Mouse (Mus musculus) forebrain, embryonic 10.5 days (tissue): Measurements from ENCODE around the gene Nf1. TPM values are rescaled to one million over a fixed set of nuclear protein-coding genes. Genes with fewer than 3 reads are reported as not detected.

Experiments
- DNase-seq: peaks from one replicate; pipeline ENCODE4 v3.0.0-alpha.2; 2017; ENCODE audit warnings: low spot score; ENCODE audit errors: extremely low spot score
- H3K27ac ChIP-seq: fragments of 300-500 bp; sonication (generic); 2 replicates; pipeline ENCODE4 v1.5.1; 2016; ENCODE audit warnings: mild to moderate bottlenecking
- H3K27me3 ChIP-seq: fragments of 300-500 bp; sonication (generic); 2 replicates; pipeline ENCODE4 v1.6.1; 2016; ENCODE audit warnings: mild to moderate bottlenecking; ENCODE audit not compliant: poor library complexity, severe bottlenecking
- H3K36me3 ChIP-seq: fragments of 300-500 bp; sonication (generic); replicated peaks from 2 replicates; pipeline ENCODE4 v1.6.1; 2016; ENCODE audit warnings: mild to moderate bottlenecking, moderate library complexity
- H3K4me1 ChIP-seq: fragments of 300-500 bp; sonication (generic); 2 replicates; pipeline ENCODE4 v1.6.1; 2016
- H3K4me3 ChIP-seq: fragments of 300-500 bp; sonication (generic); 2 replicates; pipeline ENCODE4 v1.5.1; 2016; ENCODE audit warnings: mild to moderate bottlenecking, moderate library complexity
- H3K9me3 ChIP-seq: fragments of 300-500 bp; sonication (generic); 2 replicates; pipeline ENCODE4 v1.6.1; 2016; ENCODE audit warnings: mild to moderate bottlenecking, moderate library complexity
- WGBS: fragments of 180-500 bp; shearing (Covaris S2); methylation state at CpG from one replicate; pipeline ENCODE4 v1.1.7; 2016; 5-methylcytosine and 5-hydroxymethylcytosine counted together
- polyA plus RNA-seq: library from polyadenylated mRNA; unstranded; fragments of >200 nt; fragmentation: Nextera tagmentation; extraction: Ambion mirVana; gene quantifications from 2 replicates; pipeline ENCODE4 v1.2.1, GENCODE M21; 2016

Nf1 gene
- polyA plus RNA-seq, 1 experiment from 2014 or later, result 7.4 TPM

DNA sequence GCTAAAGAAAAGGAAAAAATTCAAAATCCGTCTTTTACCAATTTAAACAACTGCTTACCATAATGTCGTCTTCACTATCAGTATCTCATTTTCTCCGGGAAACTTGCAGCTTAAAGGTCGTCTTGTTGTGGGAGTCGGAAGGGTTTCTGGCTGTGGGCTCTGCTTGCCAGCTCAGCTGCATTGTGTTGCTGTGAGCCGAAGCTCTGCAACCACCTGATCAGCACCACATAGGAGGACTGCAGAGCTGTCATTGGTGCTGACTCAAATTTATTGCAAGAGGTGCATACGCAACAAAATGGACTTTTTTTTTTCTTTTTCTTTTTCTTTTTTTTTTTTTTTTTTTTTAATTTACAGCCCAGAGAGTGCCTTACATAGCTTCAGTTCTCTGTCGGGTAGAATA is 164.4 kb downstream of the Nf1 start, which contains the start of gene Omg:
TSS of gene Omg (minus strand) at position 240 of the 400 bp plus-strand sequence.
- no peak for DNase-seq
- H3K27me3 ChIP-seq, result no peaks in the 10 kb centered on the region
- H3K36me3 ChIP-seq, result no peaks in the 10 kb centered on the region
- no peak within 1 kb of the TSS for H3K4me3 ChIP-seq
- H3K9me3 ChIP-seq, result no peaks in the 10 kb centered on the region
- H3K4me1 ChIP-seq, result peaks cover 15% of the 10 kb centered on the region
- 46% methylated on average over 8 of the region's 8 CpGs for WGBS
- no peak within 1 kb of the TSS for H3K27ac ChIP-seq

- WGBS, result 88% methylated on average over 7 of the region's 7 CpGs
- H3K4me1 ChIP-seq, result peaks cover 15% of the 10 kb centered on the region
- no peak for DNase-seq
- no peak overlapping the region for H3K4me3 ChIP-seq
- H3K36me3 ChIP-seq, result no peaks in the 10 kb centered on the region
- H3K27me3 ChIP-seq, result no peaks in the 10 kb centered on the region
- no peaks in the 10 kb centered on the region for H3K9me3 ChIP-seq
- H3K27ac ChIP-seq, result no peak overlapping the region
These were observed 165.0 kb downstream of the Nf1 start for GRCm38 (mm10) chr11:79504506-79504905.

- Histone ChIP-seq H3K4me1 (no peaks in the 10 kb centered on the region), H3K9me3 (no peaks in the 10 kb centered on the region), H3K4me3 (no peak overlapping the region), H3K27me3 (no peaks in the 10 kb centered on the region), H3K36me3 (peaks cover 3% of the 10 kb centered on the region), H3K27ac (no peak overlapping the region)
- DNase-seq, result no peak
- WGBS, result 91% methylated on average over 3 of the region's 3 CpGs
These were observed 172.5 kb downstream of the Nf1 start for GRCm38 (mm10) chr11:79511970-79512369.

GRCm38 (mm10) chr11:79515331-79515730 is 175.8 kb downstream of the Nf1 start:
- Histone ChIP-seq H3K9me3 (no peaks in the 10 kb centered on the region), H3K27me3 (no peaks in the 10 kb centered on the region), H3K4me3 (no peak overlapping the region), H3K27ac (no peak overlapping the region), H3K36me3 (peaks cover 3% of the 10 kb centered on the region), H3K4me1 (no peaks in the 10 kb centered on the region)
- DNase-seq, result no peak
- 87% methylated on average over 6 of the region's 6 CpGs for WGBS

- Histone ChIP-seq H3K27me3 (no peaks in the 10 kb centered on the region), H3K36me3 (peaks cover 3% of the 10 kb centered on the region), H3K4me1 (no peaks in the 10 kb centered on the region), H3K4me3 (no peak overlapping the region), H3K27ac (no peak overlapping the region), H3K9me3 (no peaks in the 10 kb centered on the region)
- 96% methylated on average over 2 of the region's 2 CpGs for WGBS
- no peak for DNase-seq
These were observed 176.3 kb downstream of the Nf1 start for GRCm38 (mm10) chr11:79515798-79516197.

DNA sequence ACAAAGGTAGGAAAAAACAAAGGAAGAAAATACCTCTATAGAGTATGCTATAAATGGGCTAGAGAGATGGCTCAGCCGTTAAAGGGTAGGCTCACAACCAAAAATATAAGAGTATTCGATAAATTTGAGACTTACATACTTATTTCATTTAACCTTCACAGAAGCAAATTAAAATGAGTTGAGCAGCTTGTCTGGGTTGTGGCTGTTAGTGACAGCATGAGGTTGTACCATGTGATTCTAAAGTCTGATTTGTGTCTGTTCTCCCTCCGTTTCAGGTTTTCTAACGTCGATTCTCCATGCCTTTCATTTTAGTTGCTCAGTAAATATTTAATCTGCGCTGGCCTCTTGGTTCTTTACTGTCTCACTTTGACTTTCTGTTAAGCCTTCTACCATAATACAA is 179.8 kb downstream of the Nf1 start:
- whole genome bisulfite sequencing, result 92% methylated on average over 6 of the region's 6 CpGs
- Histone ChIP-seq H3K27me3 (no peaks in the 10 kb centered on the region), H3K4me3 (no peak overlapping the region), H3K27ac (no peak overlapping the region), H3K36me3 (peaks cover 8% of the 10 kb centered on the region), H3K9me3 (no peaks in the 10 kb centered on the region), H3K4me1 (no peaks in the 10 kb centered on the region)
- no peak for DNase-seq

DNA sequence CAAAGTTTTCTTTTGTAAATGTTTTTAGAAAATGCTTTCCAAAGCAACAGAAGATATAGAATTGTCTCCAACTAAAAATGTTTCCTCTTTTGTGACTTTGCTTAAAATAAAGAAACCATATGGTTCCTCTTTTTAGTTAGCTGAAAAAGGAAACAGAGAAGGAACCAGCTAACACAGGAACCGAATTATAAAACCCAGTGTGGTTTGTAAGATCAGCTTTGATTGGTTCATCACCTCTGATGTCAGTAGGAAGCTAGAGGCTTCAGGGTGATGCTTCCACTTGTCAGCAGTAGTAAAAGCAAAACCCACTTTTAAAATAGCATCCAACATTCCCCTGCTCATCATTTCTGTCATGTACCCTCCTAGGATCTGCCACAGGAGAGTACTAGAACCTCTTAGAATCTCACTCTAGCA is 180.4 kb downstream of the Nf1 start:
- Histone ChIP-seq H3K27me3 (no peaks in the 10 kb centered on the region), H3K36me3 (peaks cover 8% of the 10 kb centered on the region), H3K4me3 (no peak overlapping the region), H3K4me1 (no peaks in the 10 kb centered on the region), H3K9me3 (no peaks in the 10 kb centered on the region), H3K27ac (no peak overlapping the region)
- WGBS, result 88% methylated on average over 1 of the region's 1 CpGs
- no peak for DNase-seq

- no peaks in the 10 kb centered on the region for H3K9me3 ChIP-seq
- no peak overlapping the region for H3K4me3 ChIP-seq
- no peak for DNase-seq
- H3K27ac ChIP-seq, result no peak overlapping the region
- H3K36me3 ChIP-seq, result peaks cover 6% of the 10 kb centered on the region; the same call in 1 of the 2 replicates
- H3K4me1 ChIP-seq, result no peaks in the 10 kb centered on the region
- no peaks in the 10 kb centered on the region for H3K27me3 ChIP-seq
These were observed 181.3 kb downstream of the Nf1 start for GRCm38 (mm10) chr11:79520772-79521171.

DNA sequence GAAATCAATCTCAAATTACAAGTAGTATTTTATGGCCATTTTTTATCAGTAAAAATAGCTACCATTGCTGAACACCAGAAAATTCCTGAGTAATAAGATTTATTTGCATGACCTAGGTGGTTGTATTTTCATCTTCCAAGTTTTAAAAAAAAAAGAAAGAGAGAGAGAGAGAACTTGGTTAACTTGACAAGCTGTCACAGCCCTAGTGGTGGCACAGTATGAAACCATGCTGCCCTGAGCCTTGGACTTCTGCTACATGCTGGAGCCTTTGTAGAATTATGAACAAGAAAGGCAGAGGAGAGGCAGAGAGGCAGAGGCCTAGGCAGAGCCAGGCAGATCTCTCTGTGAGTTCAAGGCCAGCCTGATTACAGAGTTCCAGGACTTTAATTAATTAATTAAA is 182.4 kb downstream of the Nf1 start:
- DNase-seq, result no peak
- H3K4me3 ChIP-seq, result no peak overlapping the region

GRCm38 (mm10) chr11:79522944-79523343 is 183.5 kb downstream of the Nf1 start:
- Histone ChIP-seq H3K27me3 (no peaks in the 10 kb centered on the region), H3K27ac (no peak overlapping the region), H3K9me3 (no peaks in the 10 kb centered on the region), H3K4me1 (no peaks in the 10 kb centered on the region), H3K4me3 (no peak overlapping the region), H3K36me3 (peaks cover 15% of the 10 kb centered on the region)
- 91% methylated on average over 1 of the region's 1 CpGs for WGBS
- no peak for DNase-seq

More for the DNA sequence above, 182.4 kb downstream of the Nf1 start:
- no peaks in the 10 kb centered on the region for H3K9me3 ChIP-seq
- H3K4me1 ChIP-seq, result no peaks in the 10 kb centered on the region
- H3K27me3 ChIP-seq, result no peaks in the 10 kb centered on the region
- H3K27ac ChIP-seq, result no peak overlapping the region
- peaks cover 8% of the 10 kb centered on the region for H3K36me3 ChIP-seq

DNA sequence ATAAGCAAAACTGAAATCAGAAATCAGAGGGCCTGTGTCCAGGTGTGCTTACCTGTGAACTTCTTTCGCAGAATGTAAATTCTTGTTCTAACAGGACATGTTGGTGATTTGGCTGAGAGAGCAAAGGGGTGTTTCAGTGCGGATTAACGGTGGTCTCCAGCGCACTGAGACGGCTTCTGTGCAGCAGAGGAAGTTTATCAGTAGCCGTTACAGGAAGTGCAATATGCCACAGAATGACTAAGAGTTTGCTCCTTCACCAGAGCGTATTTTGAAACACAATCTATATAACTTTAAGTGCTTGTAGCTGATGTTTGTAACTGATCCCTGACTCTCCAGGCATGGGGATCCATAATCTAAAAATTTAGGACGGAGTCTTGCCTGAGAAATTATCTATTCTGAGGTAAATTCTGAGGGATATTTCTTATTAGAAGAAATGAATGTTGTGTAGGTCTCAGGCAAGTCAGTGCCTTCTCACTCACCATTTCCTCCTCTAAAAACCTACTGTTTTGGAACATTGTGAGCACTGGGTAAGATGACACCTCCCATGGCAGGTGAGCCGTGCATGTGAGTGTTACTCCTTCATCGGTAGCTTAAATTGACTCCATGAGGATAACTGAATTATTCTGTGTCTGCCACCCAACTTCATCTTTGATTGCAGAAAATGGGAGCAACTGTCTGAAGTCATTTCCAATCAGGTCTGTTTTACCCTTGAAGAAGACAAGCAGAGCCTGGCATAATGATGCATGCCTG is 184.2 kb downstream of the Nf1 start, which contains the start of gene Evi2b:
TSS of gene Evi2b (minus strand) at position 203 of the 750 bp plus-strand sequence.
- DNase-seq, result no peak
- WGBS, result 89% methylated on average over 10 of the region's 10 CpGs

GRCm38 (mm10) chr11:79524310-79524575 is 184.8 kb downstream of the Nf1 start:
- Histone ChIP-seq H3K27ac (no peak overlapping the region), H3K9me3 (no peaks in the 10 kb centered on the region), H3K27me3 (no peaks in the 10 kb centered on the region), H3K4me3 (no peak overlapping the region), H3K4me1 (no peaks in the 10 kb centered on the region), H3K36me3 (peaks cover 26% of the 10 kb centered on the region)
- WGBS, result 94% methylated on average over 1 of the region's 1 CpGs
- DNase-seq, result no peak

More for the DNA sequence above, 184.2 kb downstream of the Nf1 start, which contains the start of gene Evi2b:
- H3K9me3 ChIP-seq, result no peaks in the 10 kb centered on the region
- no peak within 1 kb of the TSS for H3K4me3 ChIP-seq
- H3K36me3 ChIP-seq, result peaks cover 23% of the 10 kb centered on the region
- H3K27me3 ChIP-seq, result no peaks in the 10 kb centered on the region
- no peak within 1 kb of the TSS for H3K27ac ChIP-seq
- H3K4me1 ChIP-seq, result no peaks in the 10 kb centered on the region

DNA sequence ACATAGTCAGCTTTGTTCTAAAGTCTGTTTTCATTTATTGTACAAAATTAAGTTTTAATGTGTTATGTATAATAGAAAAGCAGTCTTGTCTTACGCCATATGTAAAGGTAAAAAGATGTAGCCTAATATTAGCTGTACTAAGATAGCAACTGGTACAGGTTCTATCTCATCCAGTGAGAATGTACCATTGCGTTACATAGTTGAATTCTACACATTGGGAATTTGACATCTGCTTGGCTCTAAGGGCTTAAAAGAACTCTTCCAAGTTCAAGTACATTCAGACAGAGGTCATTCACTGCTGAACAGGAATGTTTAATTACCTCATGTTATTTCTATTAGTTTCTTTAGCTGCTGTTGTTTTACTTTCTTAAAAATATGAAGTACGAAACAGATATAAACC is 187.1 kb downstream of the Nf1 start:
- H3K36me3 ChIP-seq, result peaks cover 37% of the 10 kb centered on the region
- H3K4me1 ChIP-seq, result no peaks in the 10 kb centered on the region
- DNase-seq, result no peak
- H3K4me3 ChIP-seq, result no peak overlapping the region
- no peak overlapping the region for H3K27ac ChIP-seq
- no peaks in the 10 kb centered on the region for H3K27me3 ChIP-seq
- H3K9me3 ChIP-seq, result no peaks in the 10 kb centered on the region
- WGBS, result 96% methylated on average over 3 of the region's 3 CpGs
